Mouse (Mus musculus) G1E (cell line): ENCODE measurements around the gene Tcte1. TPM values are rescaled to one million over a fixed set of nuclear protein-coding genes. Genes with fewer than 3 reads are reported as not detected.

ENCODE experiments used
- ATAC-seq: 2 replicates; pipeline ENCODE4 v1.8.0; 2016; ENCODE audit warnings: mild to moderate bottlenecking; ENCODE audit not compliant: insufficient number of reproducible peaks, poor library complexity, low FRiP score, severe bottlenecking; ENCODE audit errors: extremely low read depth
- DNase-seq: peaks from one replicate; pipeline ENCODE4 v3.0.0; 2012; ENCODE audit warnings: low spot score
- H3K27me3 ChIP-seq: 2 replicates; pipeline ENCODE4 v1.6.1; 2012; ENCODE audit warnings: mild to moderate bottlenecking, low read length, inconsistent platforms; ENCODE audit not compliant: insufficient read depth
- H3K36me3 ChIP-seq: replicated peaks from 2 replicates; pipeline ENCODE3; 2012; ENCODE audit warnings: mild to moderate bottlenecking, inconsistent platforms
- H3K4me1 ChIP-seq: 2 replicates; pipeline ENCODE4 v1.6.1; 2012; ENCODE audit warnings: low read depth, low read length, inconsistent platforms, mixed read lengths; ENCODE audit not compliant: insufficient read depth
- H3K4me3 ChIP-seq: 2 replicates; pipeline ENCODE4 v1.5.1; 2012; ENCODE audit warnings: low read depth, mild to moderate bottlenecking, inconsistent platforms, low read length, moderate library complexity, mixed read lengths
- H3K9me3 ChIP-seq: replicated peaks from 2 replicates; pipeline ENCODE4 v1.6.1; 2012; ENCODE audit warnings: inconsistent platforms
- CTCF ChIP-seq: IDR thresholded peaks from 2 replicates; pipeline ENCODE4 v1.5.1; 2012; ENCODE audit warnings: low read depth, low read length, inconsistent platforms, mixed read lengths
- GATA1 ChIP-seq: IDR thresholded peaks from 2 replicates; pipeline ENCODE4 v1.6.1; 2012; ENCODE audit warnings: borderline replicate concordance, low read length, inconsistent platforms, mixed read lengths
- GATA2 ChIP-seq: IDR thresholded peaks from 2 replicates; pipeline ENCODE4 v1.6.1; 2012; ENCODE audit warnings: low read depth, low read length, inconsistent platforms, borderline replicate concordance
- POLR2AphosphoS5 ChIP-seq: IDR thresholded peaks from 2 replicates; pipeline ENCODE4 v1.6.1; 2012; ENCODE audit warnings: low read depth, low read length, inconsistent platforms; ENCODE audit not compliant: insufficient replicate concordance
- TAL1 ChIP-seq: conservative IDR thresholded peaks from 2 replicates; pipeline ENCODE4 v1.6.1; 2012; ENCODE audit warnings: low read depth, low read length, inconsistent platforms, mixed read lengths
- polyA plus RNA-seq: library from polyadenylated mRNA; stranded (reverse); fragments of >175 nt; gene quantifications from 2 replicates; pipeline ENCODE4 v1.2.3, GENCODE M21; 2012
- total RNA-seq, 2 experiments: library from RNA; stranded (forward) in 1 of 2; stranded (reverse) in 1 of 2; fragments of 200-1000 nt in 1 of 2; fragments of >200 nt in 1 of 2; fragmentation: Nextera tagmentation in 1 of 2; gene quantifications; 2 replicates each; pipeline ENCODE4 v1.2.3; 2014 to 2017

Gene Tcte1
- total and polyA plus RNA-seq, 3 experiments = not detected

- no peak overlapping the region for H3K4me3 ChIP-seq
- H3K27me3 ChIP-seq = peaks cover 30% of the 10 kb centered on the region
- H3K9me3 ChIP-seq = no peaks in the 10 kb centered on the region
- TF ChIP-seq POLR2AphosphoS5 = no peak
- no peak for TF ChIP-seq GATA1
- no peak for TF ChIP-seq CTCF
- ATAC-seq = no peak
- peaks cover 46% of the 10 kb centered on the region for H3K4me1 ChIP-seq
- H3K36me3 ChIP-seq = peaks cover 8% of the 10 kb centered on the region
- no peak for DNase-seq
Measured at GRCm38 (mm10) chr17:45553065-45553464, 29.8 kb downstream of the Tcte1 start.

GRCm38 (mm10) chr17:45554420-45554819, 31.2 kb downstream of the Tcte1 start:
- TF ChIP-seq GATA2 = no peak
- no peak for TF ChIP-seq GATA1
- no peak for TF ChIP-seq TAL1
- no peak for TF ChIP-seq POLR2AphosphoS5
- TF ChIP-seq CTCF = no peak
- peaks cover 22% of the 10 kb centered on the region for H3K36me3 ChIP-seq
- no peak for ATAC-seq
- peaks cover 52% of the 10 kb centered on the region for H3K4me1 ChIP-seq
- no peak overlapping the region for H3K4me3 ChIP-seq
- no peaks in the 10 kb centered on the region for H3K9me3 ChIP-seq
- DNase-seq = no peak
- peaks cover 25% of the 10 kb centered on the region for H3K27me3 ChIP-seq

- peaks cover 16% of the 10 kb centered on the region for H3K27me3 ChIP-seq
- no peaks in the 10 kb centered on the region for H3K9me3 ChIP-seq
- H3K4me3 ChIP-seq = peak within 1 kb of the TSS; percentile 83
- peaks cover 52% of the 10 kb centered on the region for H3K4me1 ChIP-seq
- DNase-seq (peak; percentile 91), ATAC-seq (peak; percentile 66)
- TF ChIP-seq POLR2AphosphoS5 (no peak), GATA1 (no peak), TAL1 (no peak), GATA2 (no peak), CTCF (no peak)
- H3K36me3 ChIP-seq = peaks cover 32% of the 10 kb centered on the region
Measured at GRCm38 (mm10) chr17:45555452-45556106, 32.3 kb downstream of the Tcte1 start, which contains the start of gene Nfkbie. Gene Nfkbie, plus strand, starts transcription at chr17:45555703.

- H3K4me1 ChIP-seq = peaks cover 52% of the 10 kb centered on the region
- peaks cover 12% of the 10 kb centered on the region for H3K27me3 ChIP-seq
- no peak for TF ChIP-seq GATA2
- TF ChIP-seq CTCF = no peak
- no peak for TF ChIP-seq POLR2AphosphoS5
- no peak for TF ChIP-seq TAL1
- no peak for TF ChIP-seq GATA1
- peak; percentile 35 for DNase-seq
- peaks cover 36% of the 10 kb centered on the region for H3K36me3 ChIP-seq
- ATAC-seq = no peak
- H3K9me3 ChIP-seq = no peaks in the 10 kb centered on the region
- H3K4me3 ChIP-seq = peak overlapping the region; percentile 83
Measured at GRCm38 (mm10) chr17:45556107-45556489, 32.9 kb downstream of the Tcte1 start.

GRCm38 (mm10) chr17:45556514-45557245, 33.4 kb downstream of the Tcte1 start:
- Histone ChIP-seq H3K4me1 (peaks cover 52% of the 10 kb centered on the region), H3K9me3 (no peaks in the 10 kb centered on the region), H3K4me3 (peak overlapping the region; percentile 83), H3K36me3 (peaks cover 38% of the 10 kb centered on the region), H3K27me3 (peaks cover 7% of the 10 kb centered on the region)
- TF ChIP-seq CTCF (no peak), TAL1 (no peak), POLR2AphosphoS5 (no peak), GATA2 (no peak), GATA1 (no peak)
- ATAC-seq (no peak; the same call in 1 of the 2 replicates), DNase-seq (peak; percentile 72)

- TF ChIP-seq GATA1 (no peak), TAL1 (no peak), GATA2 (no peak), CTCF (no peak), POLR2AphosphoS5 (no peak)
- Histone ChIP-seq H3K36me3 (peaks cover 44% of the 10 kb centered on the region), H3K9me3 (no peaks in the 10 kb centered on the region), H3K27me3 (peaks cover 7% of the 10 kb centered on the region), H3K4me1 (peaks cover 48% of the 10 kb centered on the region), H3K4me3 (peak overlapping the region; percentile 83)
- DNase-seq (no peak), ATAC-seq (0 out of 2 replicates have a peak, but pooled peaks have one; percentile 10)
Measured at GRCm38 (mm10) chr17:45557246-45557824, 34.1 kb downstream of the Tcte1 start.
